Mouse (Mus musculus): Measurements from ENCODE around the gene Arl4d. TPM values are rescaled to one million over a fixed set of nuclear protein-coding genes. Genes with fewer than 3 reads are reported as not detected.
A peak's percentile ranks its signal among the peaks of the same experiment; 100 is the strongest.
"Not testable (repeated sequence)": the region's sequence is repeated elsewhere in the genome, so short reads cannot be mapped to it uniquely, and the experiment has no call there.

Gene Arl4d
- polyA plus RNA-seq, 1 experiment from 2014 or later: 4.3 TPM

DNA sequence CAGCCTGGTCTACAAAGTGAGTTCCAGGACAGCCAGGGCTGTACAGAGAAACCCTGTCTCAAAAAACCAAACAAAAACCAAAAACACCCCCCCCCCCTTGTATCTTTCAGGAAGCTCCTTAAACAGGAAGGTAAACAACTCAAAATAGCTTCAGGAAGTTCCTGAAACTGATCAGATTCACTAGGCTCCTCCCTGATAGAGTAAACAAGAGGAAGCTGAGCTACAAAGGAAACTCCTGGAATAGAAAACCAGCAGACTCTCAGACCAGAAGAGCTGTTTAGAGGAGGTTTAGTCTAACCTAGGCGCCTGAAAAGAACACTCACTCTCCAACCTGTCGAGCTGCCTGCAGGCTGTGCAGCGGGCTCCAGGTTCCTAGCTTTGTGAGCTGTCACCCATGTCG, 25.6 kb upstream of the Arl4d start:
- peaks cover 12% of the 10 kb centered on the region for H3K4me1 ChIP-seq
- H3K27me3 ChIP-seq (ENCODE audit: low read depth, poor library complexity, severe bottlenecking): no peaks in the 10 kb centered on the region
- no peak overlapping the region for H3K27ac ChIP-seq (replicated peaks)
- 92% methylated on average over 4 of the region's 4 CpGs for WGBS
- H3K36me3 ChIP-seq: peaks cover 16% of the 10 kb centered on the region
- H3K9me3 ChIP-seq (replicated peaks): no peaks in the 10 kb centered on the region
- no peak for DNase-seq (ENCODE audit: low spot score)
- H3K4me3 ChIP-seq: no peak overlapping the region

DNA sequence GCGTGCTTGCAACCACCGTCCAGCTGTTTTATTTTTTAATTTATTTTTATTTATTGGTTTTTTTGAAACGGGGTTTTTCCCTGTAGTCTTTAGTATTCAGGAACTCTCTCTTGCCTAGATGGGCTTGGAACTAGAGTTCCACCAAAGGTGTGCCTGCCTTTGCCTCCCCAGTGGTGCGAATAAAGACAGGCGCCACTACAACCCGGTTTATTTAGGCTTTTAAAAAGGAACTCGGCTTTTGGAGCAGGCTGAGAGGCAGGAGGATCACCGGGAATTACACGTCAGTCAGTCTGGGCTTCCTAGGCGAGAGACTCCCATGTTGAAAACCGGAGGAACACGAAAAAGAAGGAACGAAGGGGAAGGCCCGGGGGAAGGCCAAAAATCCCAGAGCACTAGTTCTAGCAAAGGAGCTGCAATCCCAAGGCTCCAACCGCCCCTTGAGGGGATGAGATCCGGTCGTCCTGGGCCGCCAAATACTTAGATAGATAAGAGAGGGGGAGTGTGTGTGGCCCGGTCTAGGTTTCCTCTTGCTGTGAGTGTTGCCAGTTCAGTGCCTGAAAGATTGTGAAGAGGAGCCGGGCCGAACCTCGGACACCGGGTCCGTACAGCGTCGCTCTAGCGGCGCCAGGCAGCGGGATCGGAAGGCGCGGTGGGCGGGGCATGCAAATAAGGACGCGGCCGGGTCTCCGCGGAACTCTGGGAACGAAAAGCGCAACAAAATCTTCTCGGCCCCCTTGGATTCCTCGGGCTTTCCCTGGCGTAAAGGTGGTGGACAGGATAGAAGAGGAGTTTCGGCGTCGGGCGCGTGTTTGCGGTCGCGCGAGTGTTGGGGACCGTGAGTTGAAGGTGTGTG, 24.3 kb upstream of the Arl4d start:
- DNase-seq (ENCODE audit: low spot score): peak; percentile 80
- not testable (repeated sequence) for H3K27me3 ChIP-seq (ENCODE audit: low read depth, poor library complexity, severe bottlenecking); H3K36me3 ChIP-seq; H3K9me3 ChIP-seq (replicated peaks)
- WGBS: 6% methylated on average over 53 of the region's 53 CpGs
- H3K27ac ChIP-seq (replicated peaks): peak overlapping the region; percentile 87
- H3K4me1 ChIP-seq: peaks cover 12% of the 10 kb centered on the region
- H3K4me3 ChIP-seq: peak overlapping the region; percentile 47

DNA sequence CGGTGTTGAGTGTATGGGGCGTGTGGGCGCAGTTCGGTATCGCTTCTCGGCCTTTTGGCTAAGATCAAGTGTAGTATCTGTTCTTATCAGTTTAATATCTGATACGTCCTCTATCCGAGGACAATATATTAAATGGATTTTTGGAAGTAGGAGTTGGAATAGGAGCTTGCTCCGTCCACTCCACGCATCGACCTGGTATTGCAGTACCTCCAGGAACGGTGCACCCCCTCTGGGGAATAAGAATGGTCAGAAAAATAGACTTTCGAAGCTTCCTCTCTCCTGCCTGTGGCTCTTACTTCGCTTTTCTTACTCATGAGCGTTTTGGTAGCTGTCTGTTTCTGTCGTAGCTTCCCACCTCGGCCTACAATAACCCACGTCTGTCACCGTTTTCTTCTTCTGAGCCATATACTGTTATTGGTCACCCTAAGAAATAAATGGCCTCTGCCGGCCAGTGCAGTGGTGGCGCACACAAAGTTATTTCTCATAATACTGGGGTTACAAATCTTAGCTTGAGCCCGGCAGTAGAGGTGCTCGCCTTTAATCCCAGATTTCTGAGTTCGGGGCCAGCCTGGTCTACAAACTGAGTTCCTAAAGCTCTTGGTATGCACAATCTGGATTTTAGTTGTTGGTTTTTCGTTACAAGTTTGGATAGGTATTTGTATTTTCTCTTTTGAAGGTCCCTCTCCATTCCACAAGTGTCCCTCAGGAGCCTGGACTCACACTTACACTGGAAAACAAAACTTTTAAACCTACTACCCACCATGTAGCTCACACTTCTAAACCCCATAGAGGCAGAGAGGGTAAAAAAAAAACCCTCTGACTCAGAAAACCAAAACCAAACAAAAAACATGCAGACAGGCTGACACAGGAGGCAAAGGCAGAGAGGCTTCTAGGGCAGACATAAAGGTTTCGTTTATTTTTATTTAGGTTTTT, 23.4 kb upstream of the Arl4d start:
- peak; percentile 76 for DNase-seq (ENCODE audit: low spot score)
- 8% methylated on average over 15 of the region's 26 CpGs for WGBS
- H3K9me3 ChIP-seq (replicated peaks); H3K27me3 ChIP-seq (ENCODE audit: low read depth, poor library complexity, severe bottlenecking); H3K36me3 ChIP-seq; H3K4me3 ChIP-seq: not testable (repeated sequence)
- Histone ChIP-seq H3K27ac (replicated peaks) (peak overlapping the region; percentile 87), H3K4me1 (peaks cover 15% of the 10 kb centered on the region)

DNA sequence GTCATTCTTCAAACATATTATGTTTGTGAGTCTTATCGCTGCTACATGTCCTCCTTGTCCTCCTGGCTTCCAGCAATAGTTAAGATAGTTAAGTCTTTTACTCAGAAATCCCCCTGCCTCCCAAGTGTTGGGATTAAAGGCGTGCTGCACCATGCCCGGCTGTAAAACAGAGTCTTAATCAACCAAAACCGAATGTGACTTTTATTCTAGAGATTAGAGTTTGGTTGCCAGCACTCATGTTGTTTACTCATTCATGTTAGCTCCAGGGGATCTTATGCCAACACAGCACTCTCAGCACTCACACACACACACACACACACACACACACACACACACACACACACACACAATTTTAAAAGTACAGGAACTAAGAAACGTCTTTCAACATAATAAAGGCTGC, 22.4 kb upstream of the Arl4d start:
- H3K4me3 ChIP-seq: no peak overlapping the region
- H3K27ac ChIP-seq (replicated peaks): no peak overlapping the region
- no peak for DNase-seq (ENCODE audit: low spot score)
- no peaks in the 10 kb centered on the region for H3K36me3 ChIP-seq
- H3K27me3 ChIP-seq (ENCODE audit: low read depth, poor library complexity, severe bottlenecking): no peaks in the 10 kb centered on the region
- peaks cover 15% of the 10 kb centered on the region for H3K4me1 ChIP-seq
- no peaks in the 10 kb centered on the region for H3K9me3 ChIP-seq (replicated peaks)
- WGBS: 54% methylated on average over 5 of the region's 5 CpGs

DNA sequence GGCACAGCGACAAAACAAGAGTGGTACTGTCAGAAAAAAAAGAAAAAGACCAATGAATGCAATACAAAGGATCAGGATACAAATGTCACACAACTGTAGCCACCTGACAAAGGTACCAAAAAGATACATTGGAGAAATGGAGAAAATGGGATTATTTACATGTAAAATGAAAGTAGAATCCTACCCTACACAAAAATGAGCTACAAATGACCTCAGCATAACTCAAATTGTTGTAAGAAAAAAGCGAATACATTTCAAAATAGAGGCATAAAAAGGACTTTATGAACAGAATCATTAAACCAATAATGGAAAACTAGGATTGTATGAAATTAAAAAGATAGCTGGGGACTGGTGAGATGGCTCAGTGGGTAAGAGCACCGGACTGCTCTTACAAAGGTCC, 20.8 kb upstream of the Arl4d start:
- Histone ChIP-seq H3K36me3 (no peaks in the 10 kb centered on the region), H3K4me3 (no peak overlapping the region), H3K4me1 (peaks cover 15% of the 10 kb centered on the region), H3K9me3 (replicated peaks) (no peaks in the 10 kb centered on the region), H3K27ac (replicated peaks) (no peak overlapping the region), H3K27me3 (ENCODE audit: low read depth, poor library complexity, severe bottlenecking) (no peaks in the 10 kb centered on the region)
- no peak for DNase-seq (ENCODE audit: low spot score)
- WGBS: 59% methylated on average over 3 of the region's 3 CpGs

DNA sequence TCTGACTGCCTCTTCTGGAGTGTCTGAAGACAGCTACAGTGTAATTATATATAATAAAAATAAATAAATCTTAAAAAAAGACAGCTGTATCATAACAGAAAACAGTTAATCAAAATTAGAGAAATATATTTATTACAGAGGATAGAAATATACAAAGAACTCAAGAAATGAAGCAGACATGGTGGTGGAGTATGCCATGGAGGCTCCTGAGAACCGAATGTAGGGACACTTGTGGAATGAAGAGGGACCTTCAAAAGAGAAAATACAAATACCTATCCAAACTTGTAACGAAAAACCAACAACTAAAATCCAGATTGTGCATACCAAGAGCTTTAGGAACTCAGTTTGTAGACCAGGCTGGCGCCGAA, 20.3 kb upstream of the Arl4d start:
- not testable (repeated sequence) for DNase-seq (ENCODE audit: low spot score); H3K36me3 ChIP-seq; H3K27me3 ChIP-seq (ENCODE audit: low read depth, poor library complexity, severe bottlenecking); H3K9me3 ChIP-seq (replicated peaks); H3K27ac ChIP-seq (replicated peaks); H3K4me3 ChIP-seq
- WGBS: 7% methylated on average over 4 of the region's 4 CpGs
- H3K4me1 ChIP-seq: peaks cover 15% of the 10 kb centered on the region

DNA sequence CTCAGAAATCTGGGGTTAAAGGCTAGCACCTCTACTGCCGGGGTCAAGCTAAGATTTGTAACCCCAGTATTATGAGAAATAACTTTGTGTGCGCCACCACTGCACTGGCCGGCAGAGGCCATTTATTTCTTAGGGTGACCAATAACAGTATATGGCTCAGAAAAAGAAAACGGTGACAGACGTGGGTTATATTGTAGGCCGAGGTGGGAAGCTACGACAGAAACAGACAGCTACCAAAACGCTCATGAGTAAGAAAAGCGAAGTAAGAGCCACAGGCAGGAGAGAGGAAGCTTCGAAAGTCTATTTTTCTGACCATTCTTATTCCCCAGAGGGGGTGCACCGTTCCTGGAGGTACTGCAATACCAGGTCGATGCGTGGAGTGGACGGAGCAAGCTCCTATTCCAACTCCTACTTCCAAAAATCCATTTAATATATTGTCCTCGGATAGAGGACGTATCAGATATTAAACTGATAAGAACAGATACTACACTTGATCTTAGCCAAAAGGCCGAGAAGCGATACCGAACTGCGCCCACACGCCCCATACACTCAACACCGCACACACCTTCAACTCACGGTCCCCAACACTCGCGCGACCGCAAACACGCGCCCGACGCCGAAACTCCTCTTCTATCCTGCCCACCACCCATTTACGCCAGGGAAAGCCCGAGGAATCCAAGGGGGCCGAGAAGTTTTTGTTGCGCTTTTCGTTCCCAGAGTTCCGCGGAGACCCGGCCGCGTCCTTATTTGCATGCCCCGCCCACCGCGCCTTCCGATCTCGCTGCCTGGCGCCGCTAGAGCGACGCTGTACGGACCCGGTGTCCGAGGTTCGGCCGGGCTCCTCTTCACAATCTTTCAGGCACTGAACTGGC, 19.7 kb upstream of the Arl4d start:
- H3K9me3 ChIP-seq (replicated peaks); H3K36me3 ChIP-seq; H3K27me3 ChIP-seq (ENCODE audit: low read depth, poor library complexity, severe bottlenecking): not testable (repeated sequence)
- peak overlapping the region; percentile 94 for H3K27ac ChIP-seq (replicated peaks)
- peak overlapping the region; percentile 44 for H3K4me3 ChIP-seq
- peaks cover 14% of the 10 kb centered on the region for H3K4me1 ChIP-seq
- WGBS: under 1% methylated on average over 44 of the region's 56 CpGs
- DNase-seq (ENCODE audit: low spot score): peak; percentile 83

DNA sequence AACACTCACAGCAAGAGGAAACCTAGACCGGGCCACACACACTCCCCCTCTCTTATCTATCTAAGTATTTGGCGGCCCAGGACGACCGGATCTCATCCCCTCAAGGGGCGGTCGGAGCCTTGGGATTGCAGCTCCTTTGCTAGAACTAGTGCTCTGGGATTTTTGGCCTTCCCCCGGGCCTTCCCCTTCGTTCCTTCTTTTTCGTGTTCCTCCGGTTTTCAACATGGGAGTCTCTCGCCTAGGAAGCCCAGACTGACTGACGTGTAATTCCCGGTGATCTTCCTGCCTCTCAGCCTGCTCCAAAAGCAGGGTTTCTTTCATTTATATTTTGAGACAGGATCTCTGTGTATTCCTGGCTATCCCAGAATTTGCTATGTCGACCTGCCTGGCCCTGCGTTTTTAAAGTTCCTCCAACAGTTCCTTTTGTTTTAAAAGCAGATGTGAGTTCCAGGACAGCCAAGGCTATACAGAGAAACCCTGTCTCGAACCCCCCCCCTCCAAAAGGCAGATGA, 19.0 kb upstream of the Arl4d start:
- WGBS: 16% methylated on average over 16 of the region's 16 CpGs
- not testable (repeated sequence) for H3K36me3 ChIP-seq; H3K9me3 ChIP-seq (replicated peaks); H3K27me3 ChIP-seq (ENCODE audit: low read depth, poor library complexity, severe bottlenecking)
- peaks cover 10% of the 10 kb centered on the region for H3K4me1 ChIP-seq
- DNase-seq (ENCODE audit: low spot score): peak; percentile 47
- peak overlapping the region; percentile 44 for H3K4me3 ChIP-seq
- H3K27ac ChIP-seq (replicated peaks): peak overlapping the region; percentile 94

DNA sequence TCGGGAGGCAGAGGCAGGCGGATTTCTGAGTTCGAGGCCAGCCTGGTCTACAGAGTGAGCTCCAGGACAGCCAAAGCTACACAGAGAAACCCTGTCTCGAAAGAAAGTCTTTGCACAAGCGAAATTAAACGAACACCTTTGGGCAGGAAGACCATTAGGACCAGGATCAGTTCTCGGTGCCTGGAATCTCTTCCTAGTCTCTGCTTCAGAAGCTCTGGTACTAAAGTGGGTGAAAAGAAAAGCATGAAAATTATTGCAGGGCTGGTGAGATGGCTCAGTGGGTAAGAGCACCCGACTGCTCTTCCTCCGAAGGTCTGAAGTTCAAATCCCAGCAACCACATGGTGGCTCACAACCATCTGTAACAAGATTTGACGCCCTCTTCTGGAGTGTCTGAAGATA, 18.2 kb upstream of the Arl4d start:
- 95% methylated on average over 10 of the region's 10 CpGs for WGBS
- H3K4me1 ChIP-seq: peaks cover 10% of the 10 kb centered on the region
- H3K9me3 ChIP-seq (replicated peaks); DNase-seq (ENCODE audit: low spot score); H3K36me3 ChIP-seq; H3K27me3 ChIP-seq (ENCODE audit: low read depth, poor library complexity, severe bottlenecking); H3K4me3 ChIP-seq; H3K27ac ChIP-seq (replicated peaks): not testable (repeated sequence)

DNA sequence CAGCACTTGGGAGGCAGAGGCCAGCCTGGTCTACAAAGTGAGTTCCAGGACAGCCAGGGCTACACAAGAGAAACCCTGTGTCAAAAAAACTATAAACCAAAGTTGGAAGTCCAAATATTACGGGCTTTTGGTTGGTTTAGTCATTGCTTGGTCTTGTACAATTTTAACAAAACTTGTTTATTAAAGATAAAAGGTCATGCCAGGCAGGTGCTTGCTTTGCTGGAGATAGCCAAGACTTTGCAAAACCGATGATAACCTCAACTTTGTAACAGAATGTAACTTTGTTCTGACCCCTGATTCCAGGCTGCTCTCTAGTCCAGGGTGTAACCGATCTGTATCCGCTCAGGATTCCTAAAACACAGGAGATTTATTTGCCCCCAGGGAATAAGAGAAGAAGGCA, 9.0 kb upstream of the Arl4d start:
- 89% methylated on average over 4 of the region's 4 CpGs for WGBS

DNA sequence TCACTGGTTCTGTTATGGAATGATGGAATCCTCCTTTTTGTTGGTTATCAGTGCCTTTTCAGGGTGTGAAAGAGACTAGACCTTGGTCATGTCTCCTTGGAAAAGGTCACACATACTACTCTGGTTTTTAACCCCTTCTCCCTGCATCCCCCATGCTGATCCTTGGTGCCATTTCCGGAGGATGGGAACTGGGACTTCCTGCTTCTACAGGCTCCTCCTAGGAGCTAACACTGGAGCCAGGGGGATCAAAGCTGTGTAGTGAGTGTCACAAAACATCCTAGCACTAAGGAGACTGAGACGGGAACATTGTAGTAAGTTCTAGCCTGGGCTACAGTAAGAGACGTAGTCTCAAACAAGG, 7.8 kb upstream of the Arl4d start:
- H3K36me3 ChIP-seq: no peaks in the 10 kb centered on the region
- peak overlapping the region; percentile 45 for H3K4me3 ChIP-seq
- H3K4me1 ChIP-seq: peaks cover 8% of the 10 kb centered on the region
- H3K9me3 ChIP-seq (replicated peaks): no peaks in the 10 kb centered on the region
- no peak for DNase-seq (ENCODE audit: low spot score)
- H3K27ac ChIP-seq (replicated peaks): peak overlapping the region; percentile 98
- peaks cover 6% of the 10 kb centered on the region for H3K27me3 ChIP-seq (ENCODE audit: low read depth, poor library complexity, severe bottlenecking)
- 2% methylated on average over 3 of the region's 3 CpGs for WGBS

More for the DNA sequence above, 9.0 kb upstream of the Arl4d start:
- H3K4me3 ChIP-seq: no peak overlapping the region
- peaks cover 6% of the 10 kb centered on the region for H3K27me3 ChIP-seq (ENCODE audit: low read depth, poor library complexity, severe bottlenecking)
- H3K36me3 ChIP-seq: no peaks in the 10 kb centered on the region
- no peak overlapping the region for H3K27ac ChIP-seq (replicated peaks)
- H3K4me1 ChIP-seq: peaks cover 8% of the 10 kb centered on the region
- no peak for DNase-seq (ENCODE audit: low spot score)
- no peaks in the 10 kb centered on the region for H3K9me3 ChIP-seq (replicated peaks)

All from midbrain, embryonic 10.5 days (tissue).